Mouse (Mus musculus): ENCODE data around the gene Orc2.
A peak's percentile ranks its signal among the peaks of the same experiment; 100 is the strongest.

Orc2 gene

GRCm38 (mm10) chr1:58423371-58424248, 81.3 kb downstream of the Orc2 start, which contains the start of gene Clk1:
Clk1 (minus strand) TSS chr1:58424066.
- DNase-seq (ENCODE audit: low spot score) = peak; percentile 95

GRCm38 (mm10) chr1:58422879-58423278, 82.0 kb downstream of the Orc2 start:
- peak; percentile 66 for DNase-seq (ENCODE audit: low spot score)

GRCm38 (mm10) chr1:58420961-58421360, 83.9 kb downstream of the Orc2 start:
- DNase-seq (ENCODE audit: low spot score) = peak; percentile 27

GRCm38 (mm10) chr1:58420032-58420431, 84.9 kb downstream of the Orc2 start:
- DNase-seq (ENCODE audit: low spot score) = no peak

GRCm38 (mm10) chr1:58416048-58416447, 88.9 kb downstream of the Orc2 start:
- DNase-seq (ENCODE audit: low spot score) = no peak

GRCm38 (mm10) chr1:58415442-58415841, 89.5 kb downstream of the Orc2 start:
- DNase-seq (ENCODE audit: low spot score) = no peak

Data from MN1 (cell line).